Mouse (Mus musculus) gonadal fat pad, adult 2 months (tissue): ENCODE measurements around the gene 1810013L24Rik. TPM values are rescaled to one million over a fixed set of nuclear protein-coding genes. Genes with fewer than 3 reads are reported as not detected.

Experiments
- DNase-seq: peaks from one replicate; pipeline ENCODE4 v3.0.0-alpha.2; 2012; ENCODE audit warnings: low read depth
- polyA plus RNA-seq: library from polyadenylated mRNA; depleted of rRNA; stranded (reverse); fragments of >200 nt; gene quantifications from 2 replicates; pipeline ENCODE4 v1.2.3, GENCODE M21; 2012; rRNA removed

The 1810013L24Rik gene
- 25.6 and 29.4 TPM in 2 replicates for polyA plus RNA-seq

DNA sequence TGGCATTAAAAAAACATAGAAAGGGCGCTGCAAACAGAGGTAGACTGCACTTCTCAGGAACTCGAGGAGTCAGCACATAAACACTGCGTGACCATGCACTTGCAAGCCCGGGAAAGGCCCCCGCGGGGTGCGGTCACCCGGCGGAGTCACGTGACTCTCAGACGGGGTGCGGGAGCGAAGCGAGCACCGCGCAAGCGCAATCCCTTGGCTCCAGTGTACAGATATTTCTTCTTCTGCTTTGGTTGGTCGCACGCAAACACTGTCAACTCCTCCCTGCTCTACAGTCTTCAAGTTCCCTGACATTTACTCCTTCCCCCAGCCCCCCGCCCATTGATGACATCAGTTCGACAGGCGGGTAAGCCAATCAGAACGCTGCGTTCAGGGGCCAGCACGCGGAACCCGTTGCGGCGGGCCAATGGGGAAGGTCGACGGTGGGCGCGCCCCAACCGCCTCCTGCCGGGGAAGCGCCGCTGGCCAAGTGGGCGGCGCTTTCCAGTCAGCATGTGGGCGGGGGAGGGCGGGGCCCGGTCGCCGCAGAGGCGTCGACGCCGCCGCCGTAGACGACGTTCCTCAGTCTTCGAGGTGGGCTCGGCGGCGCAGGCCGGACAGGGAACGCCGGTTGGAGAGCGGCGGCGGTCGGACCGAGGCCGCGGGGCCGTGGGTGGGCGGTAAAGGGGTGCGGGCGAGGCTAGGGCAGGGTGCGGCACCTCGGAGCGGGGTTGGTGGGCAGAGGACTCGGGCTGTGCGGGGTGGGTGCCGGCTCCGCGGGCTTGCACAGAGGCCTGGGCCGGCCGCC lies at the start of gene 1810013L24Rik:
TSS of gene 1810013L24Rik (plus strand) at position 537 of the 796 bp plus-strand sequence.
- DNase-seq, result peak; percentile 94

DNA sequence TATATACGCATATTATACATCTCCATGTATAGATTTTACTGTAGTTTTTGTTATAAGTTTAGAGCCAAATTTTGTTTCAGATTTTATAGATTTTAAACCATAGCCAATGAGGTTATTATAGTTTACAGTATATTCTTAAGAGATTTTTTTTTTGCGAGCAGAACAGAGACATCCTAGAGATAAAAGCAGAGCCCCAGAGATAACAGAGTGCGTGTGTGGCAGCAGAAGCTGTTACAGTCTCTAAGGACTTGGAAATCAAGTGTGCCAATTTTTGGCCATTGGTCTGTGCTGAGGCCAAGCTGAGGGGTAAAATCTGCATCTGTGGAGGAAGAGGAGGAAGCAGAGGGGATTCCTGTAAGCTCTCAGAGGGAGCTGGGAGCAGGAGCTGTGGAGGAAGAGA lies 49.7 kb upstream of the 1810013L24Rik start:
- no peak for DNase-seq

DNA sequence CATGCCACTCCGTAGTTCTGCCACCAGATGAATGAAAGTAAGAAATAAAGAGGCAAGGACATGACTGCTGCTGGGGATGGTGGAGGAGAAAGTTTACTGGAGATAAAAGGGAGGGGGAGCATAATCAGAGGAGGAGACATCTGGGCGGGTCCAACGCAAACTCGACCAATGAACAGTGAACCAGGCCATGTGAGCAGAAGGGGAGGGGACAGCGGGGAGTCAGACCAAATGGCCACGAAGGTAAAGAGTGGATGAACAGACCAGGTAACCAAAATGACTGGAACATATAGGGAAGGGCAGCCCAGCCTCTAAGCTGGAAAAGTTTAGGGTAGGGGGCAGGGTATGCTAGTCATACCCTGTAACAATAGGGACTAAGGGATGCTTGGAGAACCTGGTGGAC lies 48.7 kb upstream of the 1810013L24Rik start:
- DNase-seq, result no peak

DNA sequence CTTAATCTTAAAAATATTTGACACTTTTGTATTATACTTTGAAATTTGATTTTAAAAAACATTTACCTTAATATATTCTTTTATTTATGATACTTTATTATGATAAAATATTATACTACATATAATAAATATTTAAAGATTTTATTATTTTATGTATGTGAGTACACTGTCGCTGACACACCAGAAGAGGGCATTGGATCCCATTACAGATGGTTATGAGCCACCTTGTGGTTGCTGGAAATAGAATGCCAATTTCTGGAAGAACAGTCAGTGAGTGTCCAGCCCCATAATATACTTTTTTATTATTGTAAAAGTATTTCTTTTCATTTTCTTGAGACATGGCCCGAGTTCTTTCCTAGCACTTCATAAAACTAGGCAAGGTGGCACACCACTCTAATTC lies 48.2 kb upstream of the 1810013L24Rik start:
- DNase-seq, result no peak

DNA sequence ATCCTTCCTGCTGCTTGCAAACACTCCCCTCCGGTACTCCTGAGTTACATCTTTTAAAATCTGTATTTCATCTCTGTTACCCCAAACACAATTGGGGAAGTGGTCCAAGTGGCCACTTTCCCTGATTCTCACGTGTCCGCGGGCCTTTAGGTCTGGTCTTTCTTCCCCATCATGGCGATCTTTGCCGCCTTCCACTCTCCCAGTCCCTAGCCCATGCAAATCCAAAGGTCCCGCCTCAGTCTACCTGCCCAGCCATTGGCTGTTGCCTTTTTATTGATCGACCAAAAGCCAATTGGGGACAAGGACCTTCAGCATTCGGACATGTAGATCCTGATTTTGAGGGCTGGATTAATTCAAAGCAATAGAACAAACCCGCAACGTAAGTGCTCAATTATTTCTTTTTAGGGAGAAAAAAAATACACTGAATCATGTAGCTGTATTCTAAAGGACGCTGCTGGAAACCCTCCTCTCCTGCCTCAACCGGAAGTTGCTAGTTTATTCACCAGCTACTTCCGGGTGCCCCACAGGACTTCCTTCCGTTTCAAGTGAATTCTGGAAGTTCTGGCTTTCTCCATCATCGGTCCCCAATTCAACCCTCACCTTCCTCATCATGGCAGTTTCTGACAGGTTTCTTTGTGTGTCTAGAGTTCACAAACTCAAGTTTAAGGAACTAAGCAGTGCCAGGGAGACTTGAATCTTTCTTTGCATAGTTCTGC lies 46.5 kb upstream of the 1810013L24Rik start:
- no peak for DNase-seq

DNA sequence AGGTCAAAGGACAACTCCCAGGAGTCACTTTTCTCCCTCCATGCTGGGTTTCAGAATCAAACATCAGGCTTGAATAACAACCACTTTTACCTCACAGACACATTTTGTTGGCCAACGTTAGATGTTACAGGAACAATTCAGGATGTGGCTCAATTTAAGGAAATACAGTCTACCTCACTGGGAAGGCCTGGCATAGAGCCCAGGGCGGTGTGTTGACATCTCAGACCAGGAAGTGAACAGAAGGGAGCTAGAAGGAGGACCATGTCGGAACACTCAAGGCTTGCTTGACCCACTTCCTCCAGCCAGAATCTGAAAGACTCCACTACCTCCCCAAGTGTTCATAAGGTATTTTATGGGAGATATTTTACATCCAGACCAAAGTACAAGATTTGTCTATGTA lies 45.1 kb upstream of the 1810013L24Rik start:
- DNase-seq, result peak; percentile 33

DNA sequence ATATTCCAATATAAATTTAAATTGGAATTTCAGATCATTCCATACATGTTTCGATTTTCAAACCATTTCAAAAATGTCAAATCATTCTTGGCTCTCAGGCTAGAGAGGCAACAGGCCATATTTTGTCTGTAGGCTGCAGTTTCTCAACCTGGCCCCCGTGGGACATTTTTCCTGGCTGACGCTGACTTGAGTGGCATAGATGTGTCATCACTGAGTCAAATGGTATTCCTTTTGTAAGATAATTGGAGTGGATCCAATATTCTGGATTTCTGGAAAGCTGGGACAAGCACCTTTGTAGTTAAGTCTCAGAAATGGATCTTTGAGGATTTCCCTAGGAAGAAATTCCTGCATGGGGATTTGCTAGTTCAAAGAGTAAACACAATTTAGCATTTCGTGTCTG lies 39.0 kb upstream of the 1810013L24Rik start:
- peak; percentile 41 for DNase-seq

DNA sequence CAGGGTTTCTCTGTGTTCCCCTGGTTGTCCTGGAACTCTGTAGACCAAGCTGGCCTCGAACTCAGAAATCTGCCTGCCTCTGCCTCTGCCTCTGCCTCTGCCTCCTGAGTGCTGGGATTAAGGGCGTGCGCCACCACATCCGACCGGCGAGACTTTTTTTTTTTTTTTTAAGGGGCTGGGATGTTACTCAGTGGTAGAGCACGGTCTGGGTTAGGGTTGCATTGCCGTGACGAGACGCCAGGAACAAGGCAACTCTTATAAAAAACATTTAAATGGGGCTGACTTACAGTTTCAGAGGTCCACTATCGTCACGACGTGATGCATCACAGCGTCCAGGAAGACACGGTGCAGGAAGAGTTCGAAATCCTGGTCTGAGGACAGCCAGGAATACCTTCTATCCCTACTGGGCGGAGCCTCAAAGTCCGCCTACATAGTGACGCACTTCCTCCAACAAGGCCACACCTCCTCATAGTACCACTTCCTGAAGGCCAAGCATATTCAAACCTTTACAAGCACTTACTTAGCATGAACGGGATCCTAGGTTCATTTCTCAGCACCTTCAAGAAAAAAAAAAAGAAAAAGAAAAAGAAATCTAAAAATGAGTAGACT lies 37.8 kb upstream of the 1810013L24Rik start, which contains the start of gene Usp7:
TSS of gene Usp7 (minus strand) at position 360 of the 609 bp plus-strand sequence.
- DNase-seq, result no peak

DNA sequence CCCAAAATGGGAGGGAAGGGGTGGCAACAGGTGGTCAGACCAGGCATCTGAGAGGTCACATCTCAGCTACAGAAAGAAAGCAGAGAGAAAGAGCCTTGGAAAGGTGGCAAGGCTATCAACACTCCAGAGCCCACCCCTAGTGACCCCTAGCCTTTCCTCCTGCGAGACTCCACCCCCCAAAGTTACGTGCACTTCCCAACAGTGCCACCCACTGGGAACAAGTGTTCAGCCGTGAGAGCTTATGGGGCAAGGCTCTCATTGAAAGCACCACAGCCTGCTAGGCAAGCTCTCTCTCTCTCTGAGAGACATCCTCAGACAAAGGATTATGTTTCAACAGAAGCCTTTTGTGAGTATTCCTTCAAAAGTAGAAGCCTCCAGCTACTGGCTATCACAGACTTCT lies 34.9 kb upstream of the 1810013L24Rik start:
- DNase-seq, result no peak

DNA sequence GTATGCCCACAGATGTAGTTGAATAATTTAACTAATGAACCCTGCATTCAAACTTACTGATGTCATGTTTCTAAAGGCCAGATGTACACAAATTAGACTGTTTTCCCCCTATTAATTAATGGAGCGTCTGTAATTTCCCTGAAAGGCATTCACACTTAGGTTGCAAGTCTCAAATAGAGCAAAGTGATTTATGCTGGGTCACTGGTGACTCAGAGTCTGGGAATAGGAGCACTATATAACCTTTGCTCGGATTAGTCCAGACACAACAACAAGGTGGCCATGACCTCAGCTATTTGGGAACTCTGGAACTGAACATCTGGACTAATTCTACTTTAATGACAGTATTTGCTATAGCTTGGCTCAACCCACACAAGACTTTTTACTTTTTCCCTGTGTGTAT lies 34.0 kb upstream of the 1810013L24Rik start:
- no peak for DNase-seq

DNA sequence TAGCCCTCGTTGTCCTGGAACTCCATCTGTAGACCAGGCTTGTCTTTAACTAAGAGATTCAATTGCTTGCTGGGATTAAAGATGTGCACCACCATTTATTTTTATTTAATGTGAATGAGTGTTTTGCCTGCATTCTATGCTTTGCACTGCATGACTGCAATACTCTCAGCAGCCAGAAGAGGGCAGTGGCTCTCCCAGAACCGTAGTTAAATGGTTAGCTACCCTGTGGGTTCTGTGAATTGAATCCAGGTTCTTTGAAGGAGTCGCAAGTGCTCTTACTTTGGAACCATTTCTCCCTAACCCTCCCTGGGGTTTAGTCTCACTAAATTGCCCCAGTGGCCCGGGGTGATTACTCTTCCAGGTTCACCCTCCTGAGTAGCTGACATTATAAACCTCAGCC lies 23.2 kb upstream of the 1810013L24Rik start:
- no peak for DNase-seq

DNA sequence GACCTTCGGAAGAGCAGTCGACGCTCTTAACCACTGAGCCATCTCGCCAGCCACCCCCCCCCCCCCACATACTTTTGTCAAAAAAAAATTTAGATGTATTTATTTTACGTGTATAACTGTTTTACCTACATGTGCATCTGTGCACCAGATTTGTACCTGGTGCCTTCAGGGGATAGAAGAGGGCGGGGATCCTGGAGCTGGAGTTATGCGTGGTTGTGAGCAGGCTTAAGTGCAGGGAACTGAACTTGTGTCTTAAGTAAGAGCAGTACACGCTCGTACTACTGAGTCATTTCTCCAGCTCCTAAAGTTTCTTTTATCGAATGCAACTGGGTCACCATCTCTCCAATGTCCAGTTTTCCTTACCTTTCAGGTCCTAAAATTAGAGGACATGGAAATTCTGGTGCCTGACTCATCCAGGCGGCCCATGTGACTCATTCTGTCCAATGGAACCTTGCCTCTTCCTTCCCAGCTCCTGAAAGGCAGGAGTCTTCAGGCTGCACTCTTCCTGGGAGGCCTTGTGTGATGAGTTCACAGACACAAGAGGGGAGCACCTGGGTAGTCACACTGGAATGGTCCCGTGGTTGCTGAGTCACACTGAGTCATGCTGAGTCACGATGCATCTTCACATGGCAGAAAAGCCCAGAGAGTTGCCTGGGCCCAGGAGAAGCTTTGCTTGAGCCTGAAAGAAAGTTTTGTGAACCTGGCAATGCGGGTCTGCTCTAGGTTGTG lies 19.3 kb upstream of the 1810013L24Rik start:
- DNase-seq, result no peak

DNA sequence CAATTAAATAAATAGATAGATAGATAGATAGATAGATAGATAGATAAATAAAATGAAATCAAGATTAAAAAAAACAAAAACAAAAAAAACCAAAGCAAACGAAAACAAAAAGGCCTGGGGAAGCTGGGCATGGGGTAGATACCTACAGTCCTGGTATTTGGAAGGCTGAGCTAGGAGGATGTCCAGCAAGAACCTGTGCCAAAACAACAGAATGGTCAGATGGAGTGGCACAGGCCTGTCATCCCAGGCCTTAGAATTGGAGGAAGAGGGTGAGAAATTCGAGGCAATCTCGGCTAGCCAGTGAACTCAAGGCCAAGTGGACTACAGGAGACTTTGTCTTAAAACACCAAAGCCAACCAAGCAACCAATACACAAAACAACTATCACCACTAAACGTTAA lies 12.0 kb upstream of the 1810013L24Rik start:
- no peak for DNase-seq

DNA sequence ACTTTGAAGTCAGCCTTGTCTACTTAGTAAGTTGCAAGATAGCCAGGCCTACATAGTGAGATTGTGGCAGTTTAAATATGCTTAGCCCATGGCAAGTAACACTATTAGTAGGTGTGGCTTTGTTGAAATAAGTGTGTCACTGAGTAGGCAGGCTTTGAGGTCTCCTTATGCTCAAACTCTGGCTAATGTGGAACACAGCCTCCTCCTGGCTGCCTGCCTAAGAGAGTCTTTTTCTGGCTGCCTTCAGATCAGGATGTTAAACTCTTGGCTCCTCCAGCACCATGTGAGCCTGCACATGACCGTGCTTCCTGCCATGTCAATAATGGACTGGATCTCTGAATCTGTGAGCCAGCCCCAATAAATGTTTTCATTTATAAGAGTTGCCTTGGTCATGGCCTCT lies 8.5 kb upstream of the 1810013L24Rik start:
- no peak for DNase-seq

DNA sequence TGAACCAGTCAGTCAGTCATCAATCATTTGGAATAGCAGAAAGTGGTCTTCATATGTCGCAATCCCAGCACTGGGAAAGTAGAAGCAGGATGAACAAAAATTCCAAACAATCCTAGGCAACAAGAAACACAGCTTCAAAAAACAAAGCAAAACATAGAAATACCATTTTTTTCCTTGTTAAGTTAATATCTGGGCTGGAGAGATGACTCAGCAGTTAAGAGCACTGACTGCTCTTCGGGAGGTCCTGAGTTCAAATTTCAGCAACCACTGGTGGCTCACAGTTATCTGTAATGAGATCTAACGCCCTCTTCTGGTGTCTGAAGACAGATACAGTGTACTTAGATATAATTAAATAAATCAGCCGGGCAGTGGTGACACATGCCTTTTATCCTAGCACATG lies 7.3 kb upstream of the 1810013L24Rik start:
- DNase-seq, result no peak

DNA sequence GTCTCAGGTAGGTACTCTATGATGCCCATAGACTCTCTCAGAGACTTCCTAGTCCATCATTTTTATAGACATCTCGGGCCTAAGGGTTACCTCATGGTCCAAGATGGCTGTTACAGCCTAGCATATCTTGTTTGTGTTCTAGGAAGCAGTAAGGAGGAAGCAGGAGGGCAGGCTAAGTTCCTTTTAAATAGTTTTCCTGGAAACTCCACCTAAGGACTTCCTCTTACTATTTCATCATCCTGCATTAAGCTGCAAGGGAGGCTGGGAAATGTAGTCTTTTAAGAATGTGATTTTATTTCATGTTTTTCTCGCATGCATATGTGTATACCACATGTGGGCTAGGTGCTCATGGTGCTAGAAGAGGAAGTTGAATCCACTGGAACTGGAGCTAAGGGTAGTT lies 6.2 kb upstream of the 1810013L24Rik start:
- DNase-seq, result no peak

DNA sequence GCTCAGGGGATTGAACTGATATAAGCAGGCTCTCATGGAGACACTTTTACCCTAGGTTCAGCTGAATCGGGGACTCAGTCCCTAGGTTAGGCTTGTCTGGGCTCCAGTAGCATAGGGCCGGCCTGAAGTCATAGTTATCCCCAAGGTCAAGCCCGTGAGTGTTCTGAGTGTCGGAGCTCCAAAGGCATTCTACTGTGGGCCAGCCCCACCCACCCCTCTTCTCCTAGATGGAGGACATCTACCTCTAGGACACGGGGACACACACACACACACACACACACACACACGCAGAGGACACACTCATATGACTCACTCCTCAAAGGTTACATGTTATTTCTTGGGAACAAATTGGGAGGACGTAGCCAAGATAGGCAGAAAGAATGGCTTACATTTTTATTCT lies 2.5 kb upstream of the 1810013L24Rik start:
- DNase-seq, result no peak

DNA sequence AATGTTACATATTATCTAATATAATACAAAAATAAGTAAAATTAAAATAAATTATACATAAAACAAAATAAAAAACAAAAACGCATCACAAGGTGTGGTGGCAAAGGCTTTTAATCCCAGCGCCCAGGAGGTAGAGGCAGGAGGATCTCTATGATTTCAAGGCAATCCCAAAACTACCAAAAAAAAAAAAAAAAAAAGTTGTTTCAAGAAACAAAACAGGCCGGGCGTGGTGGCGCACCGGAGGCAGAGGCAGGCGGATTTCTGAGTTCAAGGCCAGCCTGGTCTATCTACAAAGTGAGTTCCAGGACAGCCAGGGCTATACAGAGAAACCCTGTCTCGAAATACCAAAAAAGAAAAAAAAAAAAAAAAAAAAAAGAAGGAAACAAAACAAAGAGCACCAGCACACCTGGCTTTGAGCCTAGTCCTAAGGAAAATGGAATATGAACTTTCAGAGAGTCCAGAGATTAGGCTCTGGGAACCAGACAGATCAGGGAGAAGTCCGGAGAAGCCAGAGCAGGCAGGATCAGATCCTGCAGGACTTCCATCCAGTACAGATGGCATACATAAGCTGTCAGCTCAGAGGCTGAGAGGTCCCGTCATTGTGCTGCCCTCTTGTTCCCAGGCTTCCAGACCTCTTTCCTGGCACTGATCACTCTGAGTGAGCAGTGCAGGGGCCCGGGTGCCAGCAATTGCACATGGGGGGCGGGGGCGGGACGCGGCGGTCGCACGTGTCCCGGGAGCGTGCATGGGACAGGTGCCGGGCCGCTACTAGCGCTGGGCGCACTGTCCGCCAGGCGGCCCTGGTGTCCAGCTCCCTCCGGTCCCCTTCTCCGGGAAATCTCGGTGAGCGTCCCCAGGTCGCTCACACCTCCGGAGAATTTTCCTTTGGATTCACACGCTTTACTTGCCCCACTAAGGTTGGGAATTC lies 1.0 kb upstream of the 1810013L24Rik start:
- no peak for DNase-seq

DNA sequence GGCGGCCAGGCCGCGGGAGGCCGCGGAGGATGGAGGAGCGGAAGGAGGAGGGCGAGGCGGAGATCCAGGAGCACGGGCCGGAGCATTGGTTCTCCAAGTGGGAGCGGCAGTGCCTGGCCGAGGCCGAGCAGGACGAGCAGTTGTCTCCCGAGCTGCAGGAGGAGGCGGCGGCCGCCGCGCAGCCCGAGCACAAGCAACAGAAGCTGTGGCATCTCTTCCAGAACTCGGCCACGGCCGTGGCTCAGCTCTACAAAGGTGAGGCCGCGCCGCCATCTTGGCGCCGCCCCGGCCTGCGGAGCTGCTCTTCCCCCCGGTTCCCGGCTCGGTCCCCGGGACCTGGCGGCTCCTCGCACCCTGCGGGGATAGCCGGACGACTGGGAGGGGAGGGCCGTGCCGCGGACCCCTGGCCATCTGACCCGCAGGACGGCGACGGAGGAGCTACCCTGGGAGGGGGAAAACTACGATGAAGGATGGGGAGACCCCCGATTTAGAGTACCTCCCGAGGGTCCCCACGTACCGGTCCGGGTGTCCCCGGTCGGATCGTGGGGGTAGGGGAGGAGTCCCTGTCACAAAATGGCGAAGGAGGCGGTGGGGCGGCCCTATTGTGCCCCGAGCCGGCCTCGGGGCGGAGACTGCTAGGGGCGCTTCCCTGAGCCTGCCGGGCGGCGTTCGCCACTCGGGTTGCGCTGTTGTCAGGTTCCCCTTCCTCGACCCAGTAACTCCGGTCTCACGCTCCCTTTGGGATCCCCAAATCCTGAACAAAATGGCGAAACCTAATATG lies 721 bp downstream of the 1810013L24Rik start:
- no peak for DNase-seq

DNA sequence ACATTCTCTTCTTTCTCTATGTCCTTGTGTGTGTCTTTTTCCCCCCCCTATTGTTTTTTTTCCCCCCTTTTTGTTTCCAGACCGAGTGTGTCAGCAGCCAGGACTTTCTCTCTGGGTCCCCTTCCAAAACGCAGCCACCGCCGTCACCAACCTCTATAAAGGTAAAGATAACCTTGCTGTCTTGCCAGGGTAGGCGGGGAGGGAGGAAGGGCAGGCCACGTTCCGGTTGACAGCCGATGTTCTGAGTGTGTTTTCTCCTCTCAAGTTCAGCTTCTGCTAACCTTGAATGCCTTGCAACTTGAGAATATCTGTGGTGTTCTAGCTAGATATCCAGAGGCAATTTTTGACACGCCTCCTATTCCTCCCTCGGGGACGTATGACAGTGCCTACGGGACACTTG lies 1.3 kb downstream of the 1810013L24Rik start:
- DNase-seq, result no peak
